Mouse (Mus musculus): ENCODE measurements around the gene Slc36a3. TPM values are rescaled to one million over a fixed set of nuclear protein-coding genes. Genes with fewer than 3 reads are reported as not detected.

The Slc36a3 gene
- polyA plus RNA-seq, 1 experiment from 2014 or later, result 0.06 TPM

GRCm38 (mm10) chr11:55084629-55085028 is 66.9 kb downstream of the Slc36a3 start:
- no peaks in the 10 kb centered on the region for H3K9me3 ChIP-seq (ENCODE audit: control insufficient read depth, low read length)
- DNase-seq (ENCODE audit: low spot score), result no peak
- no peak overlapping the region for H3K4me3 ChIP-seq (ENCODE audit: low read depth, low read length)
- no peak for ATAC-seq (ENCODE audit: low FRiP score, low TSS enrichment)
- no peak overlapping the region for H3K27ac ChIP-seq (replicated peaks)
- no peaks in the 10 kb centered on the region for H3K36me3 ChIP-seq (ENCODE audit: control insufficient read depth, insufficient read depth, low read length)
- no peak for TF ChIP-seq EP300 (optimal IDR thresholded peaks at IDR 0.05)
- TF ChIP-seq CTCF (IDR thresholded peaks at IDR 0.05; ENCODE audit: low read depth), result no peak
- WGBS, result 74% methylated on average over 4 of the region's 4 CpGs
- no peaks in the 10 kb centered on the region for H3K27me3 ChIP-seq (ENCODE audit: control insufficient read depth, insufficient read depth, low read length)
- H3K4me1 ChIP-seq (replicated peaks; ENCODE audit: control insufficient read depth, insufficient read depth), result no peaks in the 10 kb centered on the region
- no peak overlapping the region for H3K9ac ChIP-seq (ENCODE audit: low read length)
- H3K4me2 ChIP-seq (replicated peaks; ENCODE audit: low read depth), result no peak overlapping the region

GRCm38 (mm10) chr11:55081206-55081605 is 70.3 kb downstream of the Slc36a3 start:
- Histone ChIP-seq H3K27ac (replicated peaks) (no peak overlapping the region), H3K4me2 (replicated peaks; ENCODE audit: low read depth) (no peak overlapping the region), H3K27me3 (ENCODE audit: control insufficient read depth, insufficient read depth, low read length) (no peaks in the 10 kb centered on the region), H3K9me3 (ENCODE audit: control insufficient read depth, low read length) (no peaks in the 10 kb centered on the region), H3K4me3 (ENCODE audit: low read depth, low read length) (no peak overlapping the region), H3K4me1 (replicated peaks; ENCODE audit: control insufficient read depth, insufficient read depth) (0 out of 2 replicates have a peak, but pooled peaks cover 2% of the 10 kb centered on the region), H3K36me3 (ENCODE audit: control insufficient read depth, insufficient read depth, low read length) (no peaks in the 10 kb centered on the region), H3K9ac (ENCODE audit: low read length) (no peak overlapping the region)
- 78% methylated on average over 9 of the region's 9 CpGs for WGBS
- TF ChIP-seq EP300 (optimal IDR thresholded peaks at IDR 0.05) (no peak), CTCF (IDR thresholded peaks at IDR 0.05; ENCODE audit: low read depth) (no peak)
- ATAC-seq (ENCODE audit: low FRiP score, low TSS enrichment) (no peak), DNase-seq (ENCODE audit: low spot score) (no peak)

GRCm38 (mm10) chr11:55079180-55079579 is 72.3 kb downstream of the Slc36a3 start:
- 95% methylated on average over 4 of the region's 4 CpGs for WGBS
- no peak for ATAC-seq (ENCODE audit: low FRiP score, low TSS enrichment)

GRCm38 (mm10) chr11:55078502-55078901 is 73.0 kb downstream of the Slc36a3 start:
- H3K27me3 ChIP-seq (ENCODE audit: control insufficient read depth, insufficient read depth, low read length), result no peaks in the 10 kb centered on the region
- DNase-seq (ENCODE audit: low spot score) (no peak), ATAC-seq (ENCODE audit: low FRiP score, low TSS enrichment) (no peak)
- no peak overlapping the region for H3K4me3 ChIP-seq (ENCODE audit: low read depth, low read length)
- no peaks in the 10 kb centered on the region for H3K36me3 ChIP-seq (ENCODE audit: control insufficient read depth, insufficient read depth, low read length)
- H3K4me1 ChIP-seq (replicated peaks; ENCODE audit: control insufficient read depth, insufficient read depth), result 0 out of 2 replicates have a peak, but pooled peaks cover 2% of the 10 kb centered on the region
- no peaks in the 10 kb centered on the region for H3K9me3 ChIP-seq (ENCODE audit: control insufficient read depth, low read length)
- WGBS, result 57% methylated on average over 3 of the region's 3 CpGs
- H3K4me2 ChIP-seq (replicated peaks; ENCODE audit: low read depth), result no peak overlapping the region
- no peak for TF ChIP-seq CTCF (IDR thresholded peaks at IDR 0.05; ENCODE audit: low read depth)
- TF ChIP-seq EP300 (optimal IDR thresholded peaks at IDR 0.05), result no peak
- H3K27ac ChIP-seq (replicated peaks), result no peak overlapping the region
- peak overlapping the region; percentile 59; the same call in 1 of the 2 replicates for H3K9ac ChIP-seq (ENCODE audit: low read length)

More at GRCm38 (mm10) chr11:55079180-55079579, 72.3 kb downstream of the Slc36a3 start:
- no peak for DNase-seq (ENCODE audit: low spot score)
- Histone ChIP-seq H3K36me3 (ENCODE audit: control insufficient read depth, insufficient read depth, low read length) (no peaks in the 10 kb centered on the region), H3K9ac (ENCODE audit: low read length) (no peak overlapping the region), H3K4me2 (replicated peaks; ENCODE audit: low read depth) (no peak overlapping the region), H3K4me3 (ENCODE audit: low read depth, low read length) (no peak overlapping the region), H3K9me3 (ENCODE audit: control insufficient read depth, low read length) (no peaks in the 10 kb centered on the region), H3K4me1 (replicated peaks; ENCODE audit: control insufficient read depth, insufficient read depth) (0 out of 2 replicates have a peak, but pooled peaks cover 2% of the 10 kb centered on the region), H3K27me3 (ENCODE audit: control insufficient read depth, insufficient read depth, low read length) (no peaks in the 10 kb centered on the region), H3K27ac (replicated peaks) (no peak overlapping the region)
- TF ChIP-seq EP300 (optimal IDR thresholded peaks at IDR 0.05) (no peak), CTCF (IDR thresholded peaks at IDR 0.05; ENCODE audit: low read depth) (no peak)

- Histone ChIP-seq H3K27me3 (ENCODE audit: control insufficient read depth, insufficient read depth, low read length) (no peaks in the 10 kb centered on the region), H3K4me1 (replicated peaks; ENCODE audit: control insufficient read depth, insufficient read depth) (0 out of 2 replicates have a peak, but pooled peaks cover 2% of the 10 kb centered on the region), H3K4me2 (replicated peaks; ENCODE audit: low read depth) (peak within 1 kb of the TSS; percentile 95), H3K9me3 (ENCODE audit: control insufficient read depth, low read length) (no peaks in the 10 kb centered on the region), H3K4me3 (ENCODE audit: low read depth, low read length) (peak within 1 kb of the TSS; percentile 51), H3K9ac (ENCODE audit: low read length) (peak within 1 kb of the TSS; percentile 59), H3K27ac (replicated peaks) (peak within 1 kb of the TSS; percentile 4; the same call in 1 of the 2 replicates), H3K36me3 (ENCODE audit: control insufficient read depth, insufficient read depth, low read length) (no peaks in the 10 kb centered on the region)
- peak; percentile 58 for ATAC-seq (ENCODE audit: low FRiP score, low TSS enrichment)
- TF ChIP-seq EP300 (optimal IDR thresholded peaks at IDR 0.05) (no peak), CTCF (IDR thresholded peaks at IDR 0.05; ENCODE audit: low read depth) (no peak)
- under 1% methylated on average over 49 of the region's 50 CpGs for WGBS
- peak; percentile 67 for DNase-seq (ENCODE audit: low spot score)
These were observed 73.9 kb downstream of the Slc36a3 start, which contains the start of gene Ccdc69 for GRCm38 (mm10) chr11:55077331-55078231. Gene Ccdc69 (minus strand): TSS chr11:55078131.

- Histone ChIP-seq H3K36me3 (ENCODE audit: control insufficient read depth, insufficient read depth, low read length) (no peaks in the 10 kb centered on the region), H3K27ac (replicated peaks) (no peak overlapping the region), H3K9ac (ENCODE audit: low read length) (no peak overlapping the region), H3K4me3 (ENCODE audit: low read depth, low read length) (no peak overlapping the region), H3K4me1 (replicated peaks; ENCODE audit: control insufficient read depth, insufficient read depth) (0 out of 2 replicates have a peak, but pooled peaks cover 2% of the 10 kb centered on the region), H3K4me2 (replicated peaks; ENCODE audit: low read depth) (no peak overlapping the region), H3K27me3 (ENCODE audit: control insufficient read depth, insufficient read depth, low read length) (no peaks in the 10 kb centered on the region), H3K9me3 (ENCODE audit: control insufficient read depth, low read length) (no peaks in the 10 kb centered on the region)
- no peak for TF ChIP-seq EP300 (optimal IDR thresholded peaks at IDR 0.05)
- no peak for TF ChIP-seq CTCF (IDR thresholded peaks at IDR 0.05; ENCODE audit: low read depth)
- WGBS, result 91% methylated on average over 5 of the region's 5 CpGs
- no peak for DNase-seq (ENCODE audit: low spot score)
- no peak for ATAC-seq (ENCODE audit: low FRiP score, low TSS enrichment)
These were observed 75.3 kb downstream of the Slc36a3 start for GRCm38 (mm10) chr11:55076234-55076633.
